Mouse (Mus musculus) layer of hippocampus, postnatal 25 days (tissue): ENCODE measurements at regions not wholly inside any gene's neighbourhood (a gene's known extent, or its start where the extent isn't known, plus 50 kb on each side); places are given as distances from the start of the nearest gene placed in this dataset.

ENCODE experiments used
- DNase-seq, 2 experiments: peaks; one replicate each; pipeline ENCODE4 v3.0.0; 2022; ENCODE audit warnings: mixed read lengths in 2 of 2, low spot score in 1 of 2; ENCODE audit errors: extremely low spot score in 1 of 2

GRCm38 (mm10) chr7:137745575-137745974, 308.2 kb downstream of the Glrx3 start:
- DNase-seq: no peak

GRCm38 (mm10) chr7:137745991-137746390, 308.6 kb downstream of the Glrx3 start:
- no peak for DNase-seq

DNA sequence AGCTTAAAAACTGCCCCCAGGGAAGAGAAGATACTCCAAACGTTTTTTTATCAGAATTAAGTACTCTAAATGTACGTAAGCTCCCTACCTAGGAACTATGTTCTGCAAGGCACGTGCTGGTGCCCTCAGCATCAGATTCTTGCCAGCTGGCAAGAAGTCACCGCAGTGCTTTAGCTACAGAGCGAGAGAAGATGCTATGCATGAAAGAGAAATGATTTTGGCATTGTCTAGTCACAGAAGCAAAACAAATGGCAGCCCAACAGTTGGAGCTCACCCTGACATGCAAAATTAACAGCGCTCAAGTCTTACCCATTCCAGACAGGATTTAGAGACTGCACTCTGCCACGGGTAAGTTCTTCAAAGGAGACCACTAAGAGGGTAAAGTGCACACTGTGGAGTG, 311.5 kb downstream of the Glrx3 start:
- DNase-seq: no peak

GRCm38 (mm10) chr7:137750741-137751140, 313.3 kb downstream of the Glrx3 start:
- no peak for DNase-seq

DNA sequence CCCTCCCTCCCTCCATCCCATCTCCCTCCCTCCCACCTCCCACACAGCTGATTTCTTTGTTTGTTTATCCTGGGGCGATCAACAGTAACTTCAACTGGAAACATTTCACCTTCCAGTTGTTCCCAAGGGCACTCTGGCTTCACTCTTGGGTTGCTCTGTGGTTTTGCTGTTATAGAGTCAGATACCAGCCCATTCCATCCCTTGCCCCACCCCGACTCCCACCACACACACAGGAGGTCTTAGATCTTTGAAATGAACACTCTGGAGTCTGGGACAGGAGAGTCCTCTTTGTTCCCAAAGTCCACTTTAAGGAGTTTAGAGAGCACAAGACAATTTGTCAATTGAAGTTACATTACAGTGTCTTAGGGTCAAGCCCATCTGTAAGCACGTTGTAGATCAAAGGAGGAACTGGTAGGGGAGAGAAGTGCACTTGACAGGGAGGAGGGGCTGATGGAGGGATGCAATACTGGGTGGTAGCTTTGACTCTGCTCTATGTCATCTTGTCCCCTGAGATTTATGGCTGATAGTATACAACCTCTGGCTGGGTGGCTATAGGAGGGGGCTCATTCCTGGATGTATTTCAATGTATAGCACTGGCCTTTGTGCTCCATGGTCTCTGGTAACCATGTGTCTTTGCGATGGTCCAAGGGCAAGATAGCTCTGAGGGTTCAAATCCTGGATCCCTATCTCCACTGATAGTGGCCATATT, 313.9 kb downstream of the Glrx3 start:
- no peak for DNase-seq

DNA sequence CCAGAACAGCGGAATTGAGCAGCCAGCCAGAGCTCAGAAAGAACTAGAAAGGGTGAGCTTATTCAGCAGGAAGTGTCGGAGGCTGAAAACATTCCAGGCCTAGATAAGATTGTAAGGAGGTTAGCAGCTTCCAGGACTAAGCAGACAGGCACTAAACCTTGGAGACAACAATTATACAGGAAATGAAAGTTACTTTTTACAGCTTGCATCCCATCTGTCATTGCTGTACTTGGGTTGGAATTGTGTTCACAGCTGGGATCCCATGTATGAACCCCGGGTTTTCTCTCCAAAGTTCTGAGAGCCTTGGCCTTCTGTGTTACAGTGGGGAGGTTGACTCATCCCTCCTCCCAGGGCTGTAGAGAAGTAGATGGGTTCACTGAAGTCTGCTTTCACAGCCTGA, 328.5 kb downstream of the Glrx3 start:
- DNase-seq: no peak

GRCm38 (mm10) chr7:137766721-137767120, 329.3 kb downstream of the Glrx3 start:
- DNase-seq: no peak

- DNase-seq: no peak
Measured at GRCm38 (mm10) chr7:137773051-137773964, 335.9 kb downstream of the Glrx3 start.

DNA sequence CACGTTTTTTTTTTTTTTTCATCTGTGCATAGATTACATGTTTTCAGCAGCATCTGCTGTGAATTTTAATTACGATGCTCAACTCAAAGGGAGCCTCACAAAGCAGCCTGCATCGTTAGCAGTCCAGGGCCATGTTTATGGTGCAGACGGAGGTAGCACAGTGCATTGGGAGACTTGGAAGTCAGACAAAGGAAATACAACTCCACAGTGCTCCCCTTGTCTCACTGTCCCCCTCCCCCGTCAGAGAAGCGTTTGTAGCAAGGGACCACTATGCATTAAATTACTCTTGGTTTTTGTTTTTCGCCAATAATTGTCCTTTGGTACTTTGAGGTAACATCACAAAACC, 336.5 kb downstream of the Glrx3 start:
- no peak for DNase-seq

GRCm38 (mm10) chr7:137783954-137784353, 346.5 kb downstream of the Glrx3 start:
- peak in 1 of 2 experiments; percentile 60 for DNase-seq

- DNase-seq: peak in 1 of 2 experiments; percentile 4
Measured at GRCm38 (mm10) chr7:137805361-137805760, 367.9 kb downstream of the Glrx3 start.

- DNase-seq: no peak
Measured at GRCm38 (mm10) chr7:137812839-137813238, 375.4 kb downstream of the Glrx3 start.

GRCm38 (mm10) chr7:137840520-137840919, 403.1 kb downstream of the Glrx3 start:
- no peak for DNase-seq

GRCm38 (mm10) chr7:137841044-137841443, 403.6 kb downstream of the Glrx3 start:
- no peak for DNase-seq

- no peak for DNase-seq
Measured at GRCm38 (mm10) chr7:137841456-137842100, 404.2 kb downstream of the Glrx3 start.

DNA sequence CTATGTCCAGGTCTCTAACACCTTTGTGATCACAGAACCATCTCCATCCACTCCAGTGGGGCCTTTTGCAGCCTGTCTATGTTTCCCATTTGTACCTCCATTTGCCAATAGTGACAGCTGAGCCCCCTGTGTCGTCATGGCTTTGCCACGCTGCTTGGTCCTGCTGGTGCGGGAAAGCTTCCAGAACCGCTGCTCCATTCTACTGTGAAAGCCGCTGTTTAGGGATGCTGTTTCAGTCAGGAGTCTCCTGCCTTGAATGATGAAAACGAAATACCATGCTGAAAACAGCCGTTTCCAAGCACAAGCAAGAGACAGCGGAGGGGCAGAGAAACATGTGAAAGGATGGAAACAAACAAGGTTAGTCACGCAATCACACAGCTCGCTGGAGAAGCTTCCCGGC, 410.4 kb downstream of the Glrx3 start:
- peak in 1 of 2 experiments; percentile 24 for DNase-seq

DNA sequence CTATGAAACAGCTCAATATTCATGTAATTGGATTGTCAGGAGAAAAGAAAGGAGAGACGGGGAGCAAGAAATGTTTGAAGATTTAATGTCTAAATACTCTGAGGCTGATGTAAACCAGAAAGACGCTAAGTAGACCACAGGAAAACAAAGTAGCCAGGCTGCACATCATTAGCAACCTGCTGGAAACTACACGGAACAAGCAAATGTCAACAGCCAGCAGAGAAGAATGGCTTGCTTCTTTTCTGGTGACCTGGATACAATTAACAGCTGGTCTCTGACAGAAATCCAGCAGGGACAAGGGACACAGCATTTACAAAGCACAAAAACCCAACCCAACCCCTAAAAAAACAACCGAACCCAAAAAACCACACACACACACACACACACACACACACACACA, 413.6 kb downstream of the Glrx3 start:
- DNase-seq: no peak

- no peak for DNase-seq
Measured at GRCm38 (mm10) chr7:137859681-137860080, 422.3 kb downstream of the Glrx3 start.

- no peak for DNase-seq
Measured at GRCm38 (mm10) chr7:137860520-137860919, 423.1 kb downstream of the Glrx3 start.

DNA sequence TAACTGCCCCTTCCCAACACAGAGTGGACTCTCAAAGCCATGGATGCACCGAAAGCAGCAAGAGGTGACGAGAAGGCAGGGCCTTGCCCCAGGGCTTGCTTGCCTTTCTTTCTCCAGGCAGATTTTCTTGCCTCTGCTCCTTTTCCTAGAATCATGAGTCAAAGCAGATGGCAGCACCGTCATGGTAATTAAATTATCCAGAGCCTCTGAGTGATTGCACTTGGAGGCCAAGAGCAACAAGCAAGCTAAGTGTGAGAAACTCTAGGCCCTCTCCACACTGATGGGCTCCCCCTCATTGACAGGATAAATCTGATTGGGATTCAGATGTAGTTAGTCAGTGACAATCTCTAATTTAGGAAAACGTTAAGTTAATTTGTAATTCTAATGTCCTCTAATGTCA, 427.5 kb downstream of the Glrx3 start:
- DNase-seq: no peak

DNA sequence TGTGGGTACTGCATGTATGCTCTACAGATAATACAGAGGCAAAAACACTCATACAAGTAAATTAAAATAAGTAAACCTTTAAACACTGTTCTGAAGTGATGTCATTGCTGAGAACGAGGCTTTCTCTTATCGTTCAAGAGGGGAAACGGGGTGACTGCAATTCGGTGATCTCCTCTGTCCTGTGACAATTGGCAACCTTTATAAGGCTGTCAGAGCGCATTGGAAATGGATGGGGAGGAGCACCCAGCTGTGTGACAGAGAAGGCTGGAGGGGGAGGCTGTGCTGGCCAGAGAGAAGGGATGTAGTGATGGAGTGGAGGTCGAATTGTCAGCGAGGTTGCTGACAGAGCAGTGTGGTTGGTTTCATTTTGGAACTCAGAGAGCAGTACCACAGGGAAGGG, 428.0 kb downstream of the Glrx3 start:
- DNase-seq: no peak
